Mouse (Mus musculus): ENCODE measurements at regions not wholly inside any gene's neighbourhood (a gene's known extent, or its start where the extent isn't known, plus 50 kb on each side); places are given as distances from the start of the nearest gene placed in this dataset.

DNA sequence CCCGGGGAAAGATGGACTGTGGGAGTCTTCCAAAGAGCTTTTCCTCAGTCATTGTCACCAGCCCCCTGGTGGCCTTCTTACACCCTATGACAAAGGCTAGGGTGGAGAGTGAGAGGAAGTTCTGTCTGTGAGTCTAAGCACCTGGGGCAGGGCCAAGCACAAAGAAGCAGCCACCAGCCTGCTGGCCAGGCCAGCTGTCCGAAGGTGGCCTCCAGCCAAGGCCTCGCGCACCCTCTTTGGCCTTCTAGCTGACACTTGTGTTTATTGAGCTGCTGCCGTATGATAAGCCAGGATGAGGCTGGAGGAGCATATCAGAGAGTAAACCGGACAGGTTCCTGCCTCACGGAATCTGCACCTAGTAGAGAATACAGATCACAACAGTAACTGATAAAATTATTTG, 99.0 kb upstream of the Cacna1e start:
- Histone ChIP-seq H3K36me3 (ENCODE audit: control insufficient read depth, insufficient read depth, low read length) (no peaks in the 10 kb centered on the region), H3K79me2 (ENCODE audit: control insufficient read depth, insufficient read depth, low read length) (no peaks in the 10 kb centered on the region), H3K9ac (ENCODE audit: low read depth, low read length) (no peak overlapping the region), H3K27me3 (ENCODE audit: control insufficient read depth, insufficient read depth, low read length) (no peaks in the 10 kb centered on the region), H3K4me1 (ENCODE audit: control insufficient read depth, insufficient read depth, low read length) (no peaks in the 10 kb centered on the region), H3K27ac (replicated peaks; ENCODE audit: insufficient read depth, low read depth, low read length) (no peak overlapping the region), H3K4me3 (ENCODE audit: insufficient read depth, low read depth, low read length) (no peak overlapping the region)
- TF ChIP-seq CTCF (IDR thresholded peaks at IDR 0.05; ENCODE audit: low read depth, low read length): no peak
- TF ChIP-seq POLR2A (IDR thresholded peaks at IDR 0.05; ENCODE audit: extremely low read depth, insufficient read depth, low read length): no peak
- peak; percentile 3 for DNase-seq (ENCODE audit: extremely low read depth, low read depth, low spot score)
- WGBS: 21% methylated on average over 7 of the region's 7 CpGs

DNA sequence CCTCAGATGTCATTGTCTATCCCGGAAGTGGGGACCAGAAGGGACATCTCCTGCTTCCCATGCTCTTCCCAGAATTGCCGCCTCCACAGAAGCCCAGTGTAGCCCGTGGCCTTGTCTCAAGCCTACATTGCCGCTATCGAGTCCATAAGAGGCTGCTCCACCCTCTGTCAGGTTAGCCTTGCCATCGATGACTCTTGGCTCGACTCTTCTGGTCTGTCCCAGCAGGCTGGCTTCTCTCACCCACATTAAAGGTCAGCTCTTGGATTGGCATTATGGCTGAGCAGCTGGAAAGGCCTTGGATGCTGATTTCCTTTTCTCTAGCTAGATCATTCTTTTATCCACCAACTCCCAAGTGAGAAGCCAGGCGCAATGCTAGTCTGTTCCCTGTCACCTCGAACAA, 98.5 kb upstream of the Cacna1e start:
- no peaks in the 10 kb centered on the region for H3K27me3 ChIP-seq (ENCODE audit: control insufficient read depth, insufficient read depth, low read length)
- H3K79me2 ChIP-seq (ENCODE audit: control insufficient read depth, insufficient read depth, low read length): no peaks in the 10 kb centered on the region
- H3K4me1 ChIP-seq (ENCODE audit: control insufficient read depth, insufficient read depth, low read length): no peaks in the 10 kb centered on the region
- no peak overlapping the region for H3K9ac ChIP-seq (ENCODE audit: low read depth, low read length)
- 89% methylated on average over 9 of the region's 9 CpGs for WGBS
- no peaks in the 10 kb centered on the region for H3K36me3 ChIP-seq (ENCODE audit: control insufficient read depth, insufficient read depth, low read length)
- no peak overlapping the region for H3K27ac ChIP-seq (replicated peaks; ENCODE audit: insufficient read depth, low read depth, low read length)
- no peak for TF ChIP-seq POLR2A (IDR thresholded peaks at IDR 0.05; ENCODE audit: extremely low read depth, insufficient read depth, low read length)
- TF ChIP-seq CTCF (IDR thresholded peaks at IDR 0.05; ENCODE audit: low read depth, low read length): no peak
- no peak overlapping the region for H3K4me3 ChIP-seq (ENCODE audit: insufficient read depth, low read depth, low read length)
- DNase-seq (ENCODE audit: extremely low read depth, low read depth, low spot score): no peak

DNA sequence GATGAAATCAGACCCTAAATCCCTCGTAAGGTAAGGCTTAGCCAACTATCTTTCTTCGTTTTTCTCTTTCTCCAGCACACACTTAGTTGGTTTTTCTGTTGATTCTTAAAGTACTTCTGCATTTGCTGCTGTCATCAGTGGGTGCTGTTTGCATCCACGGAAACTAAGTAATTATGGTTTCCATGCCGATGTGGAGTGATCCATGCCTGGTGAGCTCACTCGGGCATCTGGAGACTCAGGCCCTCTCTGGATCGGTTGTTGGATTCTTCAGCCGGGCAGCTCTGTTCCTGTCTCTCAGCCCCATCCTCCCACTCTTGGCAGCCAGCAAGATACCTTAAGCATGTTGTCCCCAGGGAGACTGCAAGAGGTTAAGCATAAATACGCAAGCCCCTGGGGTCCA, 97.4 kb upstream of the Cacna1e start:
- WGBS: 89% methylated on average over 8 of the region's 8 CpGs

DNA sequence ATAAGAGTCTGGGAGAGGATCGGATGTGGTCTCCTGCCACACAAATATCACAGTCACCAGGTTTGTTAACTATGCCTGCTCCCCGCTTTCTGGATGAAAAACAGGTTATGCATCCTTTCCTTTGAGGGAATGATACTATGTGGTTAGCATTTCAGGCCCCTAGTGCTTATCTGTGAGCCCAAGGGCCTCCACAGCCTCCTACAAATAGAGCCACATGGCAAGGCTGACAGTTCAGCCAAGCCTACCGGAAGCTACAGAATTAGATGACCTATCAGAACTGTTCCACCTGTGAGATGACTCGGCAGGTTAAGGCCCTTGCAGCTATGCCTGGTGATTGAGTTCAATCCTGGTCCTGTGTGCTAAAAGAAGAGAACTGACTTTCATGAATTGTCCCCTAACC, 91.4 kb upstream of the Cacna1e start:
- no peak overlapping the region for H3K4me3 ChIP-seq (ENCODE audit: insufficient read depth, low read depth, low read length)
- 76% methylated on average over 4 of the region's 4 CpGs for WGBS
- H3K4me1 ChIP-seq (ENCODE audit: control insufficient read depth, insufficient read depth, low read length): no peaks in the 10 kb centered on the region
- no peaks in the 10 kb centered on the region for H3K79me2 ChIP-seq (ENCODE audit: control insufficient read depth, insufficient read depth, low read length)
- TF ChIP-seq CTCF (IDR thresholded peaks at IDR 0.05; ENCODE audit: low read depth, low read length): no peak
- TF ChIP-seq POLR2A (IDR thresholded peaks at IDR 0.05; ENCODE audit: extremely low read depth, insufficient read depth, low read length): no peak
- H3K36me3 ChIP-seq (ENCODE audit: control insufficient read depth, insufficient read depth, low read length): no peaks in the 10 kb centered on the region
- H3K27me3 ChIP-seq (ENCODE audit: control insufficient read depth, insufficient read depth, low read length): no peaks in the 10 kb centered on the region
- no peak overlapping the region for H3K9ac ChIP-seq (ENCODE audit: low read depth, low read length)
- DNase-seq (ENCODE audit: extremely low read depth, low read depth, low spot score): no peak
- no peak overlapping the region for H3K27ac ChIP-seq (replicated peaks; ENCODE audit: insufficient read depth, low read depth, low read length)

More for the DNA sequence above, 97.4 kb upstream of the Cacna1e start:
- Histone ChIP-seq H3K9ac (ENCODE audit: low read depth, low read length) (no peak overlapping the region), H3K36me3 (ENCODE audit: control insufficient read depth, insufficient read depth, low read length) (no peaks in the 10 kb centered on the region), H3K27ac (replicated peaks; ENCODE audit: insufficient read depth, low read depth, low read length) (no peak overlapping the region), H3K27me3 (ENCODE audit: control insufficient read depth, insufficient read depth, low read length) (no peaks in the 10 kb centered on the region), H3K4me1 (ENCODE audit: control insufficient read depth, insufficient read depth, low read length) (no peaks in the 10 kb centered on the region), H3K79me2 (ENCODE audit: control insufficient read depth, insufficient read depth, low read length) (no peaks in the 10 kb centered on the region), H3K4me3 (ENCODE audit: insufficient read depth, low read depth, low read length) (no peak overlapping the region)
- TF ChIP-seq CTCF (IDR thresholded peaks at IDR 0.05; ENCODE audit: low read depth, low read length): no peak
- no peak for TF ChIP-seq POLR2A (IDR thresholded peaks at IDR 0.05; ENCODE audit: extremely low read depth, insufficient read depth, low read length)
- no peak for DNase-seq (ENCODE audit: extremely low read depth, low read depth, low spot score)

DNA sequence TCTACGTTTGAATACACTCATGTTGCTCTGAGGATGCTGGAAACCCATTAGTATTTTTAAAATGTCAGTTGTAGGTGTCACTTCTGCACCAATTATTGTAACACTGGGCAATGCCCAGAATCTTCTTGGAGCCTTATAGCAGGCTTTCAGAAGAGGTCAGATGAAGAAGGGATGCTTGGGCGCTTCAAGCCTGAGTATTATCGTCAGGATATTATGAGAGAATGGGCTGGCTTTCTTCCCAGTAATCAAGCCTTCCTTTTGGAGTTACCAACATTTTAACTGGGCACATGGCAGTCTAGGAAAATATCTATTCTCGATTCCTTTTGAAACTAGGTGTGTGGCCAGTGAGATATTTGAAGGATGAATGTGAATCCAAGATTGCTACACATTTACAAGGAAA, 77.0 kb upstream of the Cacna1e start:
- Histone ChIP-seq H3K4me3 (ENCODE audit: insufficient read depth, low read depth, low read length) (no peak overlapping the region), H3K27ac (replicated peaks; ENCODE audit: insufficient read depth, low read depth, low read length) (no peak overlapping the region), H3K9ac (ENCODE audit: low read depth, low read length) (no peak overlapping the region), H3K79me2 (ENCODE audit: control insufficient read depth, insufficient read depth, low read length) (no peaks in the 10 kb centered on the region), H3K27me3 (ENCODE audit: control insufficient read depth, insufficient read depth, low read length) (no peaks in the 10 kb centered on the region), H3K4me1 (ENCODE audit: control insufficient read depth, insufficient read depth, low read length) (no peaks in the 10 kb centered on the region), H3K36me3 (ENCODE audit: control insufficient read depth, insufficient read depth, low read length) (no peaks in the 10 kb centered on the region)
- 70% methylated on average over 4 of the region's 4 CpGs for WGBS
- DNase-seq (ENCODE audit: extremely low read depth, low read depth, low spot score): no peak
- no peak for TF ChIP-seq POLR2A (IDR thresholded peaks at IDR 0.05; ENCODE audit: extremely low read depth, insufficient read depth, low read length)
- TF ChIP-seq CTCF (IDR thresholded peaks at IDR 0.05; ENCODE audit: low read depth, low read length): no peak

DNA sequence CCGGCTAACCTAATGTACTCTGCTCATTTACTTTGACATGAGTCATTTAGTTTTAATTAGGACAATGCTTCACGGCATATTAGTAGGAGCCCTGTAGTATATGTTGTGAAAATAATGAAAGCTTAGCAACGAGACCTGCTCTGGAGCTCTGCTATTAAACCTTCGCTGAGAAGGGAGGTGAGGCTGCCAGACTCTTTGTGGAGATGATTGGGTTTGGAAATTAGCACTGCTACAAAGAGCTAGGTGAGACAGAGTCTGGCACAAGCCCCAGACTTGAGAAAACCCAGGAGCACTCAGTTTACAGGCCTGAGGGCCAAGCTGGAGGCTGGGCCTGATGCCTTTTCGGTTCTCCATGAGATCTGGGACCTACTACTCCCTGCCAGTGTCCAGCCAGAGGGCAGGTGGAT, 72.3 kb upstream of the Cacna1e start:
- WGBS: 64% methylated on average over 5 of the region's 5 CpGs
- Histone ChIP-seq H3K79me2 (ENCODE audit: control insufficient read depth, insufficient read depth, low read length) (no peaks in the 10 kb centered on the region), H3K27ac (replicated peaks; ENCODE audit: insufficient read depth, low read depth, low read length) (no peak overlapping the region), H3K9ac (ENCODE audit: low read depth, low read length) (no peak overlapping the region), H3K4me3 (ENCODE audit: insufficient read depth, low read depth, low read length) (no peak overlapping the region), H3K4me1 (ENCODE audit: control insufficient read depth, insufficient read depth, low read length) (no peaks in the 10 kb centered on the region), H3K27me3 (ENCODE audit: control insufficient read depth, insufficient read depth, low read length) (no peaks in the 10 kb centered on the region; the same call in 1 of the 2 replicates), H3K36me3 (ENCODE audit: control insufficient read depth, insufficient read depth, low read length) (no peaks in the 10 kb centered on the region)
- DNase-seq (ENCODE audit: extremely low read depth, low read depth, low spot score): no peak
- TF ChIP-seq CTCF (IDR thresholded peaks at IDR 0.05; ENCODE audit: low read depth, low read length): no peak
- no peak for TF ChIP-seq POLR2A (IDR thresholded peaks at IDR 0.05; ENCODE audit: extremely low read depth, insufficient read depth, low read length)

All from liver, adult 2 months (tissue).